Mouse (Mus musculus): Measurements from ENCODE around the gene Nhsl1. TPM values are rescaled to one million over a fixed set of nuclear protein-coding genes. Genes with fewer than 3 reads are reported as not detected.

Gene Nhsl1
- polyA plus RNA-seq, 1 experiment from 2014 or later, result 10.6 TPM

- no peak for DNase-seq (ENCODE audit: low spot score)
- no peaks in the 10 kb centered on the region for H3K9me3 ChIP-seq
- H3K4me1 ChIP-seq, result peaks cover 23% of the 10 kb centered on the region
- no peaks in the 10 kb centered on the region for H3K36me3 ChIP-seq
- peak overlapping the region; percentile 57 for H3K4me3 ChIP-seq
- no peaks in the 10 kb centered on the region for H3K27me3 ChIP-seq (ENCODE audit: insufficient read depth, poor library complexity, severe bottlenecking)
- 2% methylated on average over 23 of the region's 23 CpGs for WGBS
- peak overlapping the region; percentile 82 for H3K27ac ChIP-seq
Observed at GRCm38 (mm10) chr10:18329096-18330038, 10.6 kb downstream of the Nhsl1 start.

- H3K27me3 ChIP-seq (ENCODE audit: insufficient read depth, poor library complexity, severe bottlenecking), result no peaks in the 10 kb centered on the region
- DNase-seq (ENCODE audit: low spot score), result no peak
- H3K4me3 ChIP-seq, result no peak overlapping the region
- WGBS, result 73% methylated on average over 5 of the region's 5 CpGs
- peaks cover 27% of the 10 kb centered on the region for H3K4me1 ChIP-seq
- H3K9me3 ChIP-seq, result no peaks in the 10 kb centered on the region
- no peaks in the 10 kb centered on the region for H3K36me3 ChIP-seq
- no peak overlapping the region for H3K27ac ChIP-seq
Observed at GRCm38 (mm10) chr10:18330445-18330844, 11.7 kb downstream of the Nhsl1 start.

GRCm38 (mm10) chr10:18333575-18333974 is 14.8 kb downstream of the Nhsl1 start:
- Histone ChIP-seq H3K27ac (no peak overlapping the region), H3K4me3 (no peak overlapping the region), H3K9me3 (no peaks in the 10 kb centered on the region), H3K4me1 (peaks cover 24% of the 10 kb centered on the region), H3K36me3 (no peaks in the 10 kb centered on the region), H3K27me3 (ENCODE audit: insufficient read depth, poor library complexity, severe bottlenecking) (no peaks in the 10 kb centered on the region)
- 45% methylated on average over 4 of the region's 4 CpGs for WGBS
- no peak for DNase-seq (ENCODE audit: low spot score)

DNA sequence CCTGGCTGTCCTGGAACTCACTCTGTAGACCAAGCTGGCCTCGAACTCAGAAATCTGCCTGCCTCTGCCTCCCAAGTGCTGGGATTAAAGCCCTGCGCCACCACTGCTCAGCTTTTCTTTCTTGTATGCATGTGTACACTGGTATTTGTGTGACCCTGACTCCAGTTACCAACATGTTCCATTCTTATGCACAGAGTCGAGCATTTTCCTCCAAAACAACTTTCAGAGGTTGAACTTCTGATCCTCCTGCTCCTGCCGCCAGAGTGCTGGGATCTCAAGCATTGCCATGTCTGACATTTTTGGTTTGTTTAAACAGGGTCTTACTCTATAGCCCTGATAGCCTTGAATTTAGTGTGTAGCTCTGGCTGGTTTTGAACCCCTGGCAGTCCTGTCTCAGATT is 15.4 kb downstream of the Nhsl1 start:
- WGBS, result 91% methylated on average over 4 of the region's 4 CpGs
- no peak overlapping the region for H3K4me3 ChIP-seq
- H3K4me1 ChIP-seq, result peaks cover 18% of the 10 kb centered on the region
- H3K27ac ChIP-seq, result no peak overlapping the region
- DNase-seq (ENCODE audit: low spot score), result no peak
- no peaks in the 10 kb centered on the region for H3K36me3 ChIP-seq
- H3K9me3 ChIP-seq, result no peaks in the 10 kb centered on the region
- H3K27me3 ChIP-seq (ENCODE audit: insufficient read depth, poor library complexity, severe bottlenecking), result no peaks in the 10 kb centered on the region

DNA sequence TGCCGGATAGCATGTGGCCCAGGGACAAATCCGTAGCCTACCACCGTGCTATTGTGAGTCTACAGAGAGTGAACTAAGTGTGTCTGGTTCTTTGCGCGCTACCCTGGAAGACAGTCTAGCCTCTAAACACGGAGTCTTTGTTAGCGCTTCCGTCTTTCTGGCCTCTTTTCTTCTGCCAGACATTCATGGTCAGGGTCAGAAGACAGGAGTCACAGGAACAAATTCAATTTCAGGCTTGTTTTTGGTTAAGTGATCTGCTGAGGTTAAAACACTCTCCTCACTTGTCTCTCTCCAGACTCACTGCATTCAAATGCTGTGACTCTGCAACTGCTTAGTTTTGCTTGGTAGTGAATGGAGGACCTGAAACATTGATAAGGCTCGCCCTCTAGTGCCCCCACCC is 15.9 kb downstream of the Nhsl1 start:
- H3K27me3 ChIP-seq (ENCODE audit: insufficient read depth, poor library complexity, severe bottlenecking), result no peaks in the 10 kb centered on the region
- H3K27ac ChIP-seq, result no peak overlapping the region
- H3K4me3 ChIP-seq, result no peak overlapping the region
- no peaks in the 10 kb centered on the region for H3K9me3 ChIP-seq
- no peaks in the 10 kb centered on the region for H3K36me3 ChIP-seq
- H3K4me1 ChIP-seq, result peaks cover 12% of the 10 kb centered on the region
- WGBS, result 78% methylated on average over 9 of the region's 9 CpGs
- no peak for DNase-seq (ENCODE audit: low spot score)

- Histone ChIP-seq H3K36me3 (no peaks in the 10 kb centered on the region), H3K9me3 (no peaks in the 10 kb centered on the region), H3K27me3 (ENCODE audit: insufficient read depth, poor library complexity, severe bottlenecking) (no peaks in the 10 kb centered on the region), H3K4me1 (peaks cover 10% of the 10 kb centered on the region; the same call in 1 of the 2 replicates), H3K27ac (no peak overlapping the region), H3K4me3 (no peak overlapping the region)
- no peak for DNase-seq (ENCODE audit: low spot score)
- 85% methylated on average over 5 of the region's 5 CpGs for WGBS
Observed at GRCm38 (mm10) chr10:18337725-18338124, 18.9 kb downstream of the Nhsl1 start.

DNA sequence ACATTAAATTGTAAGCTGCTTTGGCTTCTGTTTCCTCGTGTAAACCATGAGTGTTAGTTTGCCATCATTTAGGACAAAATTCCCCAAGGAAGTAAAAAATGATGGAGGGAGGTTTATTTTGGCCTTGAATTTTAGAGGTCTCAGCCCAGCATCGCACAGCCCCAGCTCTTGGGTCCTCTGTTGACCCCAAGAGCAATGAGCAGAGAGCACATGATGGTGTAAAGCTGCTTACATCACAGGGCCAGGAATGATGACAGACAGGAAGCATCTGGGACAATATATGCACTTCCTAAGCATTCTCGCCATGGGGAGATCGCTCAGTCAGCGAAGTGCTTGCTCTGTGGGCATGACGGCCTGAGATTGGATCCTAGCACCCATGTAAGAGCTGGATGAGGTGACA is 20.6 kb downstream of the Nhsl1 start:
- no peak for DNase-seq (ENCODE audit: low spot score)
- WGBS, result 81% methylated on average over 6 of the region's 6 CpGs

DNA sequence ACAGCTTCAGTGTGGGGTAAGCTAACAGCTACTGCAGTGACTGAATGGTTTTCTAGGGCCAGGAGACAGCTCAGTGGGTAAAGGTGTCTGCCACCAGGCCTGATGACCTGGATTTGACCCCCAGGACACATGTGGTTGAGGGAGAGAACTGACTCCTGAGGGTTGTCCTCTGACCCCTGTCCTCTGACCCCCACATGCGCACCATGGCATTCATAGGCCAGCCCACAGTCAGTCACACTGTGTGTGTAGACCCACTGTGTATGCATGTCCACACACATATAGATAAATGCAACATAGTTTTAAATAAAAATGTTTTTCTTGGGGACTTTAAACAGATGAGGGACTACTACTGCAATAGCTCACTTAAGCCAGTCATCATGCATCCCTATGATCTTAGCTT is 22.1 kb downstream of the Nhsl1 start:
- H3K27ac ChIP-seq, result no peak overlapping the region
- no peak overlapping the region for H3K4me3 ChIP-seq
- peaks cover 15% of the 10 kb centered on the region; the same call in 1 of the 2 replicates for H3K4me1 ChIP-seq
- no peaks in the 10 kb centered on the region for H3K9me3 ChIP-seq
- DNase-seq (ENCODE audit: low spot score), result no peak
- no peaks in the 10 kb centered on the region for H3K27me3 ChIP-seq (ENCODE audit: insufficient read depth, poor library complexity, severe bottlenecking)
- no peaks in the 10 kb centered on the region for H3K36me3 ChIP-seq
- WGBS, result 83% methylated on average over 1 of the region's 1 CpGs

More for the DNA sequence above, 20.6 kb downstream of the Nhsl1 start:
- peaks cover 16% of the 10 kb centered on the region; the same call in 1 of the 2 replicates for H3K4me1 ChIP-seq
- H3K27me3 ChIP-seq (ENCODE audit: insufficient read depth, poor library complexity, severe bottlenecking), result no peaks in the 10 kb centered on the region
- H3K27ac ChIP-seq, result no peak overlapping the region
- no peaks in the 10 kb centered on the region for H3K36me3 ChIP-seq
- H3K4me3 ChIP-seq, result no peak overlapping the region
- H3K9me3 ChIP-seq, result no peaks in the 10 kb centered on the region

DNA sequence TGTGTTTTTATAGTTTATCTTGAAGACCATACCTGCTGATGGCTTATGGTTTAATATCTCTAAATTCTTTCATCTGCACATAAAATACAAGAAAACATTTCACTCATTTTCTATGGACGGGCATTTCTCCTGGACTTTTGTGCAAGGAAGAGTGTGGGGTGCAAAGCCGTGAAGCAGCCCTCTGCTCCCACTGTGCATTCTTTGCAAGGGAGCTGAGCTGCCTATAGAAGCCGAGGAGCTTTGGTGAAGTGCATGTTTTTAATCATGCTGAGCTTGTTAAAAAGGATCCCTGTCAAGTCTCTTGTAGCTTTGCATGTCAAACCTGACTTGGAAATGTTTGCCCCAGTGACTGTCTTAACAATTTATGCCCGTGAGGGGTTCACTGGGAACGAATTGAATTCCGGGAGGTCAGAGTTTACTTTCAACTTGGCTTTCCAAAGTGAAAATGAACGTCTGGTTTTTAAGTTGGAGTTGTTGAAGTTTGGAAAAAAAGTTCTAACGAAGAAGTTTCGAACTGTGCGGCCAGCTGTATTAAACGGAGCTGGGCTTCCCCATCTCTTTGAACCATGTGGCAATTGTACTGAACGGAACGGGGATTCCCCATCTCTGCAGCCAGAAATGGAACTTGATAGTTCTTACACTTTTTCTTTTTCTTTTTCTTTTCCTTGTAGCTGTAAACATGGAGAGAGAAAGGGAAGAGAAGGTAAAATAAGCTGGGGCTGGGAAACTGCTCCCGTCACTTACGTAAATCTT is 22.8 kb downstream of the Nhsl1 start:
- WGBS, result 69% methylated on average over 15 of the region's 15 CpGs
- DNase-seq (ENCODE audit: low spot score), result no peak

GRCm38 (mm10) chr10:18347231-18347630 is 28.4 kb downstream of the Nhsl1 start:
- H3K9me3 ChIP-seq, result no peaks in the 10 kb centered on the region
- 89% methylated on average over 15 of the region's 15 CpGs for WGBS
- peaks cover 11% of the 10 kb centered on the region; the same call in 1 of the 2 replicates for H3K4me1 ChIP-seq
- no peaks in the 10 kb centered on the region for H3K27me3 ChIP-seq (ENCODE audit: insufficient read depth, poor library complexity, severe bottlenecking)
- DNase-seq (ENCODE audit: low spot score), result no peak
- no peaks in the 10 kb centered on the region for H3K36me3 ChIP-seq
- no peak overlapping the region for H3K4me3 ChIP-seq
- no peak overlapping the region for H3K27ac ChIP-seq

More for the DNA sequence above, 22.8 kb downstream of the Nhsl1 start:
- Histone ChIP-seq H3K36me3 (no peaks in the 10 kb centered on the region), H3K27me3 (ENCODE audit: insufficient read depth, poor library complexity, severe bottlenecking) (no peaks in the 10 kb centered on the region), H3K4me1 (peaks cover 11% of the 10 kb centered on the region; the same call in 1 of the 2 replicates), H3K27ac (no peak overlapping the region), H3K9me3 (no peaks in the 10 kb centered on the region), H3K4me3 (no peak overlapping the region)

DNA sequence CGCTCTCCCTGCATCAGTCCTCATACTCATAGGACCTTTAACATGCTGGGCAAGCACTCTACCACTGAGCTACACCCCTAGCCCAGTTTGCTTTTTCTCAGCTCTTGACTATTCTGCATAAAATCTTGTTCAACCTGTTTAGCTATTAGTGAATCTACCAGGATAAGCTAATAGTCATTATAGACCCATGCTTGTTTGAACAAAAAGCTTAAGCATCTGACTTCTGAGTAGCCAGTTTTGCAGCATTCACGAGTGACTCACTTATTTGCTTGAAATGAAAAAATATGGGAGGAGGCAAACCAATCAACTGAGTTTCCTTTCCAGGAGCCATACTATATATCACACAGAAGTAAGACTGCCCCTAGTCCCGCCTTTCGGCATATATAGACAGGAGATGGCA is 32.0 kb downstream of the Nhsl1 start:
- no peaks in the 10 kb centered on the region for H3K9me3 ChIP-seq
- no peaks in the 10 kb centered on the region for H3K27me3 ChIP-seq (ENCODE audit: insufficient read depth, poor library complexity, severe bottlenecking)
- H3K36me3 ChIP-seq, result no peaks in the 10 kb centered on the region
- DNase-seq (ENCODE audit: low spot score), result no peak
- H3K4me1 ChIP-seq, result 0 out of 2 replicates have a peak, but pooled peaks cover 6% of the 10 kb centered on the region
- H3K4me3 ChIP-seq, result no peak overlapping the region
- WGBS, result 87% methylated on average over 4 of the region's 4 CpGs
- H3K27ac ChIP-seq, result no peak overlapping the region

GRCm38 (mm10) chr10:18352937-18353336 is 34.2 kb downstream of the Nhsl1 start:
- Histone ChIP-seq H3K27ac (no peak overlapping the region), H3K4me1 (0 out of 2 replicates have a peak, but pooled peaks cover 6% of the 10 kb centered on the region), H3K4me3 (no peak overlapping the region), H3K36me3 (no peaks in the 10 kb centered on the region), H3K9me3 (no peaks in the 10 kb centered on the region), H3K27me3 (ENCODE audit: insufficient read depth, poor library complexity, severe bottlenecking) (no peaks in the 10 kb centered on the region)
- WGBS, result 77% methylated on average over 5 of the region's 5 CpGs
- no peak for DNase-seq (ENCODE audit: low spot score)

DNA sequence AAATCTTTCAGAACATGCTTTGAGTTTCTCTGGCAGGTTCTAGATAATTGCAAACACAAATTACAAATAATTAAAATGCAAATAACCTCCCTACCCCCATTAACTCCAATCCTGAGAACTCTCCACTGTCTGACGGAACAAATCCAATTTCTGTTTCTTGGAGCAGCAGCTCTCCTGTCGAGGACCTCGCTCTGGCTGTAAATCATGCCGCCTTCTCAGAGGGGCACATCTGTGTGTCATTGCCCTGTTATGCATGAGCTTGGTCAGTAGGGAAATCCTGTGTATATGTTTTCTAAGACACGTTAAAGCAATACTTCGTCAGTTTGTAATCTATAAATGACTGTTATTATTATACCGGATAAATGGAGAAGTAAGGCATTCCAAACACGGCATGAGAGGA is 35.3 kb downstream of the Nhsl1 start:
- DNase-seq (ENCODE audit: low spot score), result no peak
- Histone ChIP-seq H3K4me3 (no peak overlapping the region), H3K9me3 (no peaks in the 10 kb centered on the region), H3K36me3 (no peaks in the 10 kb centered on the region), H3K27ac (no peak overlapping the region), H3K27me3 (ENCODE audit: insufficient read depth, poor library complexity, severe bottlenecking) (no peaks in the 10 kb centered on the region), H3K4me1 (0 out of 2 replicates have a peak, but pooled peaks cover 6% of the 10 kb centered on the region)
- 84% methylated on average over 8 of the region's 8 CpGs for WGBS

Measured in heart, embryonic 10.5 days (tissue).